Mouse (Mus musculus) forebrain, embryonic 14.5 days (tissue): Measurements from ENCODE around the gene Best2. TPM values are rescaled to one million over a fixed set of nuclear protein-coding genes. Genes with fewer than 3 reads are reported as not detected.
A peak's percentile ranks its signal among the peaks of the same experiment; 100 is the strongest.

ENCODE experiments used
- ATAC-seq: fragments of 200-750 bp; cut with Nextera tagmentation; 2 replicates; pipeline ENCODE4 v1.8.0; 2017; ENCODE audit warnings: mild to moderate bottlenecking, moderate library complexity
- DNase-seq: peaks from one replicate; pipeline ENCODE4 v3.0.0-alpha.2; 2015; ENCODE audit warnings: low spot score
- H3K27ac ChIP-seq: fragments of 300-500 bp; sonication (generic); 2 replicates; pipeline ENCODE4 v1.5.1; 2014; ENCODE audit warnings: low read depth, mild to moderate bottlenecking, control low read depth, low read length, moderate library complexity
- H3K27me3 ChIP-seq: fragments of 300-500 bp; sonication (generic); replicated peaks from 2 replicates; pipeline ENCODE4 v1.6.1; 2014; ENCODE audit warnings: low read length, control low read depth, mixed read lengths; ENCODE audit not compliant: control insufficient read depth, insufficient read depth
- H3K36me3 ChIP-seq: fragments of 300-500 bp; sonication (generic); 2 replicates; pipeline ENCODE4 v1.6.1; 2014; ENCODE audit warnings: low read length, control low read depth; ENCODE audit not compliant: control insufficient read depth, insufficient read depth
- H3K4me1 ChIP-seq: fragments of 300-500 bp; sonication (generic); 2 replicates; pipeline ENCODE4 v1.6.1; 2014; ENCODE audit warnings: antibody characterized with exemption, low read length, control low read depth; ENCODE audit not compliant: control insufficient read depth, insufficient read depth
- H3K4me2 ChIP-seq: fragments of 300-500 bp; sonication (generic); 2 replicates; pipeline ENCODE4 v1.6.1; 2014; ENCODE audit warnings: mild to moderate bottlenecking, control low read depth, low read length
- H3K4me3 ChIP-seq: fragments of 300-500 bp; sonication (generic); 2 replicates; pipeline ENCODE4 v1.5.1; 2014; ENCODE audit warnings: low read depth, low read length, control low read depth
- H3K9ac ChIP-seq: fragments of 300-500 bp; sonication (generic); 2 replicates; pipeline ENCODE4 v1.6.1; 2014; ENCODE audit warnings: mild to moderate bottlenecking, low read length, control low read depth, moderate library complexity
- H3K9me3 ChIP-seq: fragments of 300-500 bp; sonication (generic); replicated peaks from 2 replicates; pipeline ENCODE4 v1.6.1; 2016; ENCODE audit warnings: low read length, control low read depth, mixed read lengths; ENCODE audit not compliant: control insufficient read depth
- WGBS: fragments of 180-500 bp; shearing (Covaris S2); extraction: QIAGEN DNeasy Blood & Tissue Kit; methylation state at CpG from one replicate; pipeline ENCODE4 v1.1.7; 2014; 5-methylcytosine and 5-hydroxymethylcytosine counted together
- polyA plus RNA-seq: library from polyadenylated mRNA; unstranded; fragments of >200 nt; fragmentation: Nextera tagmentation; extraction: Ambion mirVana; gene quantifications from 2 replicates; pipeline ENCODE4 v1.2.1, GENCODE M21; 2014

Gene Best2
- polyA plus RNA-seq, 1 experiment from 2014 or later: not detected

DNA sequence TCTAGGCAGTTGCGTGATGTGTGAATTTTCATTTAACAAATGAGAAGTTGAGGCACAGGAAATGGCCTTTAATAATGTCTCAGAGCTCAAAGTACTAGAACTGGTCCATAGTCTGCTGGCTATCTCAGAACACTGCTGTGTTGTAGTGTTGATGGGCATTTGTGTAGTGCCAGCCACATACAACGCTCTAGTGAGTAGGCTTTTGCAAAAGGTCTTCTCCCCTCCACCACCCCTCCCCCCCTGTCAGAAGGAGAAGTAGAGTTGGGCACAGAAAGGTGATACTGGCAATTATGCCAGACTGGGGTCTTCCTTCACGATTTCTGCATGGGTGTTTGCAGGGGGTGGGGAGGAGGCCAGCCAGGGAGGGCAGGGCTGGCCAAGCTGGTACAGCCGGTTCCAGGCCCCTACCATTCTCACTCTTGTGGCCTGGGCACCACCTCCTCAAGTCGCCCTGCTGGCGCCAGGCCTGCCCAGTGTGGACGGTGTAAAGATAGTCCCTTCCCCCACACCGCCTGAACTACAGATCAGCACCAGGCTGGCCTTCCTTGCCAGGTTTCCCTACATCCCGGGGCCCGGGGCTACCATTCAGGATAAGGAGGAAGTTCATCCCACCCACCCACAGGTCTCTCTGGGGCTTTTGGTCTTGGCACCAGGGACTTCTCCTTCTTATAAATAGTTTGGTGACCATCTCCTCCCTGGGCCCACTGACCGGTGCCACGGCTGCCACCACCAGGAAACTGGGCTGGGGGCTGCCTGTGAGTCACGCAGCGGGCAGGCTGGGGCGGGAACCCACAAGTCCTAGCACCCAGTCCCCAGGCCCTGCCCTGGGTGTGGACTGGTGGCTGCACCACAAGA, 32.5 kb downstream of the Best2 start:
- Histone ChIP-seq H3K27me3 (peaks cover 31% of the 10 kb centered on the region), H3K4me3 (no peak overlapping the region), H3K4me1 (peaks cover 38% of the 10 kb centered on the region), H3K27ac (no peak overlapping the region), H3K9ac (no peak overlapping the region), H3K9me3 (no peaks in the 10 kb centered on the region), H3K4me2 (no peak overlapping the region), H3K36me3 (no peaks in the 10 kb centered on the region)
- ATAC-seq (no peak), DNase-seq (no peak)
- 80% methylated on average over 15 of the region's 15 CpGs for WGBS

DNA sequence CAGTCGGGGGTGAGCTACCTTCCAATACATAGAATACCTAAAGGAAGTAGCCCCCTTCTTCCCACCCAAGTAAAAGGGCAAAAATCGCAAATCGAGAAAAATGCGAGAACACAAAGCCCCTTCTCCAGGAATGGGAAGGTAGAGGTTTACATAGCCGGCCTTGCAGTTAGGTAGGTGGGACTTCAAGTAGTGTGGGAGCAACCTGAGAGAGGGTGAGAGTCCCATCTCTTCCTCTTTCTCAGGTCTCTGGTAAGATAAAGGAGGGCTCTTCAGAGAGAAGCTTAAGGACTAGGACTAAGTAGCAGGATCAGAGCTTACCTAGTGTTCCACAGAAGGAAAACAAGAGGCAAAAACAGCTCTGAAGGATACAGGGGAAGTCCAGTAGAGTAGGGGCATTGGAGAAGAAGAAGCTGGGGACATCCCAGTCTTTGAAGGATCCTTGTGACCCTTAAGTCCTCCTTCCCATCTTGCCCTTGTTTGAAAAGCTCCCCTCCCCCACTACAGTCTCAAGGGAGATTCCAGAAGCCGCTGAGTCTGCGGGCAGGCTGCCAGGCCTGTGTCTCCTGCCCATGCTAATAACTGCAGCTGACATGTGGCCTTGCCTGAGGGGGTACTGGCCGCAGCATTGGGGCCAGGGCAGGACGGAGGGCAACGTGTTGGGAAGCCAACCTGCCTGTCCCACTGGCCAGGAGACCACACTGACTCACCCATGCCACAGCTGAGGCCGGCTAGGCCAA, 33.5 kb downstream of the Best2 start:
- no peak overlapping the region for H3K4me3 ChIP-seq
- no peaks in the 10 kb centered on the region for H3K9me3 ChIP-seq
- no peak overlapping the region; the same call in 1 of the 2 replicates for H3K9ac ChIP-seq
- peaks cover 44% of the 10 kb centered on the region for H3K4me1 ChIP-seq
- ATAC-seq: no peak
- H3K36me3 ChIP-seq: no peaks in the 10 kb centered on the region
- peak; percentile 63 for DNase-seq
- 39% methylated on average over 11 of the region's 11 CpGs for WGBS
- peaks cover 27% of the 10 kb centered on the region for H3K27me3 ChIP-seq
- H3K4me2 ChIP-seq: no peak overlapping the region
- H3K27ac ChIP-seq: no peak overlapping the region

DNA sequence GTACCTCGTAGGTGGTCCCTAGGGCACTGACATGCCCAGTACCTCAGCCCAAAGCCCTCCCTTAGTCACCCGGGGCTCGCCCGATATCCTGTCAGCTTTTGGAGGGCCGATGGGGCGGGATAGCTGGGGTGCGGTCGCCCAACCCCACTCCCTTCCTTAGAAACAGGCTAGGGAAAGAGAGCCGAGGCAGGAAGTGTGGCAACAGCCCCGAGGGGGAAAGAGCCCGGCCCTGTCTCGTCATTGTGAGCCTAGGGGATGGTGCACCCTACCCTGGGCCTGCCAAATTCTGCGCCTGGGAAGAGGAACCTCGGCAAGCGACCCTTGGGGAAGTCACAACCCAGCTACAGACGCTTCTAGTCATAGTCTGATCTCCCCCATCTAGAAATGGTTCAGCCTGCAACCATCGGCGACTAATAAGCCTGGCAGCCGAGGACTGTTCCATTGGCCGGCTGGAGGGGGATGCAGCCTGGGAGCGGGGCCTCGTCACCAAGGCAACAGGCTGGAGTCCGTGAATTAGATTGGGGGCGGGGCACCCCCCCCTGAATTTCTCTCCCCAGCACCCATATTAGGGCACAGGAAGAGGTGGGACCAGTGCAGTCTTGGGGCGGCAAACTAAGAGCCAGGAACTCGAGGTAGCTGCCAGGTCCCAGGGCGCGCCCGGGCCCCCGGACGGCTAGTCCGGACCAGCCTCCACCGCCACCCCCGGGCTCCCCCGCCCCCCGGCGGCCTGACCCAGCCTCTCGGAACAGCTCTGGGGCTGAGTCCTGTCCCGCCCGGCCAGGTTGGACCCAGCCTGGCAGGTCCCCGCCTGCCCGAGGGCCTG, 34.5 kb downstream of the Best2 start:
- Histone ChIP-seq H3K9ac (peak overlapping the region; percentile 49), H3K4me3 (peak overlapping the region; percentile 26), H3K4me2 (peak overlapping the region; percentile 96), H3K9me3 (no peaks in the 10 kb centered on the region), H3K36me3 (peaks cover 6% of the 10 kb centered on the region), H3K27ac (no peak overlapping the region), H3K27me3 (peaks cover 27% of the 10 kb centered on the region), H3K4me1 (peaks cover 35% of the 10 kb centered on the region)
- WGBS: 2% methylated on average over 39 of the region's 42 CpGs
- DNase-seq: peak; percentile 95
- ATAC-seq: peak; percentile 40; the same call in 1 of the 2 replicates

DNA sequence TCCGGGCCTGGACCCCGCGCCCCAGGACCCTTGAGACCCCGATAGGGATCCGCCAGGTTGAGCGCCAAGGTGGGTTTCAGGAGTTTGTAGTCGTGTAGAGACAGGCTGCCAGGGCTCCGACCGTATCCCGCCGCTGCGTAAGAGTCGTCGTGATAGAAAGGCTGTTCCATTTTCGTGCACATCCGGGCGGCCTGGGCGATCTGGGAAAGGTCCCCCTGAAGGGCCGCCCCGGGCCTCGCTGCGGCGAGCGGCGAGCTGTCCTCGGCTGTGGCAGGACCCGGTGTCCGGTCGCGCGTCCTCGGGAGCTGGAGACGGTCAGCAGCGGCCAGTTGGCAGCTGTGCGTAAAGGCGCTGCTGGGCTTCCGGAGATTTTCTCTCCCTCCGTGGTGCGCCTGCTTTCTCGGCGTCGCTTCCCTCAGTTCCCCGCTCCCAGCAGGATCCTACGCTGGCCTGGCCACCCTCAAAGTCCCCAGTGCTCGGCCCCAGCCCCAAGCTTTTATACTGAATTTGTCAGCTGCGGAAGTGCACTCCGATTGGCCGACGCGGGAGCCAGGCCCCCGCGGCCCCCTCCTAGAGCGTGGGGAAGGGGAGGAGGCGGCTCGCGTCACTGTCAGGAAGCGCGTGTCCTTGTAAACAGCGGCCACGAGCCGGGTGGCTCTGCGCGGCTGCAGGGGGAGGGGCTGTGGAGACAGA, 35.9 kb downstream of the Best2 start, which contains the start of gene Junb:
Gene Junb, minus strand, starts transcription at position 471 of the 693 bp plus-strand sequence.
- ATAC-seq (peak; percentile 47), DNase-seq (peak; percentile 88)
- H3K27me3 ChIP-seq: peaks cover 27% of the 10 kb centered on the region
- WGBS: under 1% methylated on average over 63 of the region's 63 CpGs
- H3K9ac ChIP-seq: peak within 1 kb of the TSS; percentile 68
- no peaks in the 10 kb centered on the region for H3K9me3 ChIP-seq
- peaks cover 20% of the 10 kb centered on the region for H3K36me3 ChIP-seq
- peaks cover 33% of the 10 kb centered on the region for H3K4me1 ChIP-seq
- peak within 1 kb of the TSS; percentile 24; the same call in 1 of the 2 replicates for H3K27ac ChIP-seq
- peak within 1 kb of the TSS; percentile 96 for H3K4me2 ChIP-seq
- peak within 1 kb of the TSS; percentile 46 for H3K4me3 ChIP-seq

DNA sequence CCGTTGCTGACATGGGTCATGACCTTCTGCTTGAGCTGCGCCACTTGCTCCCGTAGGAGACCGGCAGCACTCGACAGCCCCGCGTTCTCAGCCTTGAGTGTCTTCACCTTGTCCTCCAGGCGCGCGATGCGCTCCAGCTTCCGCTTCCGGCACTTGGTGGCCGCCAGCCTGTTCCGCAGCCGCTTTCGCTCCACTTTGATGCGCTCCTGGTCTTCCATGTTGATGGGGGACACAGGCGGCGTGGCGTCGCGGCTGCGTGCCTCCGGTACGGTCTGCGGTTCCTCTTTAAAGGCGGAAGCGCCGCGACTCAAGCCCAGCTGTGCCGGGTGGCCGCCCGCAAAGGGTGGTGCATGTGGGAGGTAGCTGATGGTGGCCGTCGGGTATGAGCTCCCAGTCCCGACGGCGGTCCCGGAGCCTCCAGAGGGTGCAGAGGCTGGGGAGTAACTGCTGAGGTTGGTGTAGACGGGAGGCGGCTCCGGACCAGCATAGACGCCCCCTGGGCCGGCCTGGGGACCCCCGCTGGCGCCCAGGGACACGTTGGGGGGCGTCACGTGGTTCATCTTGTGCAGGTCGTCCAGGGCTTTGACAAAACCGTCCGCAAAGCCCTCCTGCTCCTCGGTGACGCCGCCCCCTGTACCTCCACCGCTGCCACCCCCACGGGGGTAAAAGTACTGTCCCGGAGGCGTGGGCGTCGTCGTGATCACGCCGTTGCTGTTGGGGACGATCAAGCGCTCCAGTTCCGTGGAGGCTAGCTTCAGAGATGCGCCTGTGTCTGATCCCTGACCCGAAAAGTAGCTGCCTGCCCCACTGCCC, 36.7 kb downstream of the Best2 start:
- H3K27ac ChIP-seq: no peak overlapping the region
- peak overlapping the region; percentile 68 for H3K9ac ChIP-seq
- H3K4me2 ChIP-seq: peak overlapping the region; percentile 96
- DNase-seq (peak; percentile 61), ATAC-seq (no peak)
- peaks cover 33% of the 10 kb centered on the region for H3K4me1 ChIP-seq
- H3K9me3 ChIP-seq: no peaks in the 10 kb centered on the region
- H3K4me3 ChIP-seq: peak overlapping the region; percentile 46
- peaks cover 27% of the 10 kb centered on the region for H3K36me3 ChIP-seq
- H3K27me3 ChIP-seq: peaks cover 27% of the 10 kb centered on the region
- under 1% methylated on average over 69 of the region's 70 CpGs for WGBS

DNA sequence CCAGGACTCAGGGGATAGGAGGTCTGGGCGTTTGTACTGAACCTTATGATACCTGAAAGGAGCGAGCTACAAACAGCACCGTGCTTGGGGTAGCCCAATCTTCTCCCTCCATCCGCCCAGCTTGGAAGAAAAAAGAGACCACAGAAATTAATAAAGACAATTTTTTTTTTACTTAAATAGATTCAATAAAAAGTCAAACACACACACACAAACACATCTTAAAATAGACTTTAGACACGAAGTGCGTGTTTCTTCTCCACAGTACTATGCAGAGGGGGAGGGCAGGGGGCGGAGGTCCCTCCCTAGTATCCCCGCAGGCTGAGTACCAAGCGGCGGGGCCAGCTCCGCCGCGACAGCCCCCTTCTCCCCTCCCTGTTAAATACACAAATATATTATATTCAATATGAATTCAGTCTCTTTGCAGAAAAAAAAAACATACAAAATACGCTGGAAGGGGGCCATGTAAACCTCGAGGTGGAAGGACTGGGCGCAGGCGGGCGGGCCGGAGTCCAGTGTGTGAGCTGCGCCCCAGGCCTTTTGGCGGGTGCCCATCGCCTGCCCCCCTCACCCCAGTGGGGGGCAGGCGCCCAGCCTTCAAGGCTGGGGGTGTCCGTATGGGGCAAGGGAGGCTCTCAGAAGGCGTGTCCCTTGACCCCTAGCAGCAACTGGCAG, 37.4 kb downstream of the Best2 start:
- Histone ChIP-seq H3K9me3 (no peaks in the 10 kb centered on the region), H3K36me3 (peaks cover 35% of the 10 kb centered on the region), H3K4me3 (peak overlapping the region; percentile 46), H3K27me3 (peaks cover 27% of the 10 kb centered on the region), H3K27ac (no peak overlapping the region), H3K9ac (peak overlapping the region; percentile 68), H3K4me2 (peak overlapping the region; percentile 96), H3K4me1 (peaks cover 33% of the 10 kb centered on the region)
- 3% methylated on average over 25 of the region's 25 CpGs for WGBS
- ATAC-seq: no peak
- no peak for DNase-seq

DNA sequence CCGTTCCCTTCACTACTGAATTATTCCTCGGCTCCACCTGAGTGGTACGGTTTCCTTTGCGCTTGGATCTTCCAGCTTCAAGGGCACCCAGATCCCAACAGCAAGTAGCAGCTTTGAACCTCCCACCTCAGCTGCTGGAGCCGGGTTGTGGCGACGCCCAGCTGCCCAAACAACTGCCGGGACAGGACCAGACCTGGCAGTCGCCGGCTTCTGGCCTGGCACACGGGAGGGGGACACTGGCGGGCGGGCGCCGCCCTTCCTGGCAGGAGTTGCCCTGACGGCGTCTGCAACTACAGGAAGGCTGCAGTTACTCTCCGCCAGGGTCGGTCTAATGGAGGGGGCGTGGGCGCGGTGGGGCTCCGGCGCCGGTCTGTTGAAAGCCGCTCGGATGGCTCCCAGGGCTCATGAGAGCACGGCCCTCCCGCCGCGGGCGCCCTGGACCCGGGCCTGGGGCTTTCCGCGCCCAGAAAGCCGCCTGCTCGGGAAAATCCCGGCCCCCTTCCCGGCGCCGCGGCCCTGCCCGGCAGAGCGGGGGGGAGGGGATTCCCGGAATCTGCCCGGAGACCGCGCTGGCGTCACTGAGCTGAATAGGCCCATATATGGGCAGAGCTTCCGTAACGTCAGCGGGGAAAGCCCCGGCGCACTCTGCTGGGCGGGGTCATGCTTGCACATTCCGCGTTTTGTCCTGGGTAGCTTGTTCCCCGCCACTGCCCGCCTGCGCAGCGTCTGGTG, 38.1 kb downstream of the Best2 start:
- peaks cover 31% of the 10 kb centered on the region for H3K4me1 ChIP-seq
- no peaks in the 10 kb centered on the region for H3K9me3 ChIP-seq
- DNase-seq: peak; percentile 95
- peak; percentile 88 for ATAC-seq
- under 1% methylated on average over 56 of the region's 61 CpGs for WGBS
- peak overlapping the region; percentile 54; the same call in 1 of the 2 replicates for H3K9ac ChIP-seq
- no peak overlapping the region for H3K27ac ChIP-seq
- H3K4me3 ChIP-seq: peak overlapping the region; percentile 46
- peaks cover 27% of the 10 kb centered on the region for H3K27me3 ChIP-seq
- peak overlapping the region; percentile 96 for H3K4me2 ChIP-seq
- peaks cover 42% of the 10 kb centered on the region for H3K36me3 ChIP-seq
